Mouse (Mus musculus) CH12.LX (cell line): Measurements from ENCODE around the gene Slc34a1.

ENCODE experiments used
- CTCF ChIP-seq, 2 experiments: IDR thresholded peaks in 1 of 2; conservative IDR thresholded peaks in 1 of 2; 2 replicates each; pipeline ENCODE4 v1.5.1; 2011 to 2012; ENCODE audit warnings: low read depth in 2 of 2, low read length in 2 of 2, improper control_type of control experiment in 1 of 2, inconsistent platforms in 1 of 2, mild to moderate bottlenecking in 1 of 2, moderate library complexity in 1 of 2
- EP300 ChIP-seq: IDR thresholded peaks from 2 replicates; pipeline ENCODE4 v1.6.1; 2011; ENCODE audit warnings: low read length, improper control_type of control experiment
- ETS1 ChIP-seq: conservative IDR thresholded peaks from 2 replicates; pipeline ENCODE4 v1.6.1; 2012; ENCODE audit warnings: low read depth, mild to moderate bottlenecking, inconsistent platforms, low read length, improper control_type of control experiment, moderate library complexity
- GABPA ChIP-seq: IDR thresholded peaks from 2 replicates; pipeline ENCODE4 v1.6.1; 2012; ENCODE audit warnings: low read depth, low read length, improper control_type of control experiment, inconsistent platforms; ENCODE audit not compliant: insufficient replicate concordance
- JUN ChIP-seq: IDR thresholded peaks from 2 replicates; pipeline ENCODE4 v1.6.1; 2011; ENCODE audit warnings: low read depth, mild to moderate bottlenecking, low read length, improper control_type of control experiment, moderate library complexity; ENCODE audit not compliant: insufficient read depth
- MAX ChIP-seq: IDR thresholded peaks from 2 replicates; pipeline ENCODE4 v1.6.1; 2011; ENCODE audit warnings: low read length, improper control_type of control experiment
- NELFE ChIP-seq: IDR thresholded peaks from 2 replicates; pipeline ENCODE4 v1.6.1; 2011; ENCODE audit warnings: low read depth, low read length, improper control_type of control experiment
- POLR2A ChIP-seq: IDR thresholded peaks from 2 replicates; pipeline ENCODE4 v1.6.1; 2011; ENCODE audit warnings: low read depth, mild to moderate bottlenecking, improper control_type of control experiment, low read length
- POLR2AphosphoS2 ChIP-seq: IDR thresholded peaks from 2 replicates; pipeline ENCODE4 v1.6.1; 2011; ENCODE audit warnings: low read depth, low read length, improper control_type of control experiment
- RAD21 ChIP-seq: IDR thresholded peaks from 2 replicates; pipeline ENCODE4 v1.6.1; 2011; ENCODE audit warnings: low read depth, mild to moderate bottlenecking, low read length, improper control_type of control experiment, moderate library complexity
- SIN3A ChIP-seq: IDR thresholded peaks from 2 replicates; pipeline ENCODE4 v1.6.1; 2012; ENCODE audit warnings: low read length, improper control_type of control experiment, inconsistent platforms

DNA sequence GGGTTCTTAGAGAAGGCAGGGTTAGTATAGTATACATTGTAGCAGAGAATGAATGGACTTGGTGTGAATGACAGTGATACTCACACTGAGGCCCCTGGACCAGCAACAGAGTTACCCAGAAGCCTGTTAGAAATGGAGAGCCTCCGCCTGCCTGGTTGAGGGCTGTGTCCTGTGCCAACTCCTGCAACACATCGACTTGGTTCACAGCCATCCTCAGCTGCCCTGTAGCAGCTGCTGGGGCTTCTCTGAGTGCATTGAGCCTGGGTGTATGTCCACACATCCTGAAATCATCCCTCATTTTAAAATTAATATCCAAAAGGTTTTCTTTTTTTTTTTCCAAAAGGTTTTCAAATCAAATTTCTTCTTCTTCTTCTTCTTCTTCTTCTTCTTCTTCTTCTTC is 22.1 kb upstream of the Slc34a1 start:
- TF ChIP-seq ETS1 (no peak), JUN (no peak), MAX (no peak), POLR2A (no peak), EP300 (no peak), RAD21 (no peak), GABPA (no peak), CTCF (conservative IDR thresholded peaks at IDR 0.05 in 1 of 2, IDR thresholded peaks at IDR 0.05 in 1 of 2; ENCODE audit: low read depth in 2 of 2, low read length in 2 of 2) (no peak), SIN3A (no peak), NELFE (no peak), POLR2AphosphoS2 (no peak)
